Mouse (Mus musculus): ENCODE data around the gene Il6ra. TPM values are rescaled to one million over a fixed set of nuclear protein-coding genes. Genes with fewer than 3 reads are reported as not detected.
A peak's percentile ranks its signal among the peaks of the same experiment; 100 is the strongest.

Gene Il6ra
- 0.84 and 0.97 TPM in 2 replicates for polyA plus RNA-seq (2011; ENCODE audit: insufficient read depth, insufficient read length, low read depth, missing spikeins)

GRCm38 (mm10) chr3:89912543-89913391 is at the start of gene Il6ra:
TSS of gene Il6ra (minus strand) at chr3:89913196.
- Histone ChIP-seq H3K27me3 (ENCODE audit: control insufficient read depth, insufficient read depth, low read length, poor library complexity, severe bottlenecking) (no peaks in the 10 kb centered on the region), H3K9ac (ENCODE audit: low read depth, poor library complexity, severe bottlenecking) (peak within 1 kb of the TSS; percentile 56), H3K36me3 (ENCODE audit: control insufficient read depth, insufficient read depth, low read length, poor library complexity, severe bottlenecking) (no peaks in the 10 kb centered on the region), H3K9me3 (replicated peaks; ENCODE audit: control insufficient read depth, insufficient read depth, low read length, poor library complexity, severe bottlenecking) (no peaks in the 10 kb centered on the region), H3K27ac (ENCODE audit: insufficient read depth, low read length) (no peak within 1 kb of the TSS), H3K4me1 (ENCODE audit: control insufficient read depth, insufficient read depth, low read length) (no peaks in the 10 kb centered on the region), H3K4me3 (ENCODE audit: low read depth, low read length) (peak within 1 kb of the TSS; percentile 59)
- TF ChIP-seq CTCF (IDR thresholded peaks at IDR 0.05; ENCODE audit: low read depth, low read length): peak; percentile 15
- no peak for TF ChIP-seq EP300 (IDR thresholded peaks at IDR 0.05; ENCODE audit: insufficient read depth, low read depth, low read length)

GRCm38 (mm10) chr3:89962059-89962750 is 49.2 kb upstream of the Il6ra start:
- peaks cover 3% of the 10 kb centered on the region for H3K4me1 ChIP-seq (ENCODE audit: control insufficient read depth, insufficient read depth, low read length)
- no peaks in the 10 kb centered on the region for H3K27me3 ChIP-seq (ENCODE audit: control insufficient read depth, insufficient read depth, low read length, poor library complexity, severe bottlenecking)
- H3K36me3 ChIP-seq (ENCODE audit: control insufficient read depth, insufficient read depth, low read length, poor library complexity, severe bottlenecking): no peaks in the 10 kb centered on the region
- H3K4me3 ChIP-seq (ENCODE audit: low read depth, low read length): peak overlapping the region; percentile 99
- no peak overlapping the region for H3K27ac ChIP-seq (ENCODE audit: insufficient read depth, low read length)
- TF ChIP-seq CTCF (IDR thresholded peaks at IDR 0.05; ENCODE audit: low read depth, low read length) (no peak), EP300 (IDR thresholded peaks at IDR 0.05; ENCODE audit: insufficient read depth, low read depth, low read length) (no peak), POLR2A (IDR thresholded peaks at IDR 0.05; ENCODE audit: insufficient read depth, low read length) (no peak)
- peak overlapping the region; percentile 81 for H3K9ac ChIP-seq (ENCODE audit: low read depth, poor library complexity, severe bottlenecking)
- H3K9me3 ChIP-seq (replicated peaks; ENCODE audit: control insufficient read depth, insufficient read depth, low read length, poor library complexity, severe bottlenecking): no peaks in the 10 kb centered on the region

- Histone ChIP-seq H3K9me3 (replicated peaks; ENCODE audit: control insufficient read depth, insufficient read depth, low read length, poor library complexity, severe bottlenecking) (no peaks in the 10 kb centered on the region), H3K36me3 (ENCODE audit: control insufficient read depth, insufficient read depth, low read length, poor library complexity, severe bottlenecking) (no peaks in the 10 kb centered on the region), H3K9ac (ENCODE audit: low read depth, poor library complexity, severe bottlenecking) (no peak overlapping the region), H3K27me3 (ENCODE audit: control insufficient read depth, insufficient read depth, low read length, poor library complexity, severe bottlenecking) (no peaks in the 10 kb centered on the region), H3K4me1 (ENCODE audit: control insufficient read depth, insufficient read depth, low read length) (peaks cover 3% of the 10 kb centered on the region), H3K27ac (ENCODE audit: insufficient read depth, low read length) (no peak overlapping the region), H3K4me3 (ENCODE audit: low read depth, low read length) (no peak overlapping the region)
- TF ChIP-seq EP300 (IDR thresholded peaks at IDR 0.05; ENCODE audit: insufficient read depth, low read depth, low read length) (no peak), POLR2A (IDR thresholded peaks at IDR 0.05; ENCODE audit: insufficient read depth, low read length) (no peak), CTCF (IDR thresholded peaks at IDR 0.05; ENCODE audit: low read depth, low read length) (no peak)
Observed at GRCm38 (mm10) chr3:89961436-89961835, 48.4 kb upstream of the Il6ra start.

- H3K4me3 ChIP-seq (ENCODE audit: low read depth, low read length): peak overlapping the region; percentile 57
- H3K36me3 ChIP-seq (ENCODE audit: control insufficient read depth, insufficient read depth, low read length, poor library complexity, severe bottlenecking): no peaks in the 10 kb centered on the region; the same call in 1 of the 2 replicates
- H3K9me3 ChIP-seq (replicated peaks; ENCODE audit: control insufficient read depth, insufficient read depth, low read length, poor library complexity, severe bottlenecking): no peaks in the 10 kb centered on the region
- TF ChIP-seq EP300 (IDR thresholded peaks at IDR 0.05; ENCODE audit: insufficient read depth, low read depth, low read length) (no peak), CTCF (IDR thresholded peaks at IDR 0.05; ENCODE audit: low read depth, low read length) (no peak), POLR2A (IDR thresholded peaks at IDR 0.05; ENCODE audit: insufficient read depth, low read length) (no peak)
- no peak overlapping the region for H3K27ac ChIP-seq (ENCODE audit: insufficient read depth, low read length)
- no peaks in the 10 kb centered on the region for H3K27me3 ChIP-seq (ENCODE audit: control insufficient read depth, insufficient read depth, low read length, poor library complexity, severe bottlenecking)
- H3K4me1 ChIP-seq (ENCODE audit: control insufficient read depth, insufficient read depth, low read length): peaks cover 3% of the 10 kb centered on the region
- H3K9ac ChIP-seq (ENCODE audit: low read depth, poor library complexity, severe bottlenecking): peak overlapping the region; percentile 53; the same call in 1 of the 2 replicates
Observed at GRCm38 (mm10) chr3:89960469-89960868, 47.5 kb upstream of the Il6ra start.

GRCm38 (mm10) chr3:89959435-89959834 is 46.4 kb upstream of the Il6ra start:
- TF ChIP-seq EP300 (IDR thresholded peaks at IDR 0.05; ENCODE audit: insufficient read depth, low read depth, low read length) (no peak), POLR2A (IDR thresholded peaks at IDR 0.05; ENCODE audit: insufficient read depth, low read length) (no peak)
- Histone ChIP-seq H3K36me3 (ENCODE audit: control insufficient read depth, insufficient read depth, low read length, poor library complexity, severe bottlenecking) (no peaks in the 10 kb centered on the region; the same call in 1 of the 2 replicates), H3K4me1 (ENCODE audit: control insufficient read depth, insufficient read depth, low read length) (peaks cover 3% of the 10 kb centered on the region)

More at GRCm38 (mm10) chr3:89959435-89959834, 46.4 kb upstream of the Il6ra start:
- Histone ChIP-seq H3K27me3 (ENCODE audit: control insufficient read depth, insufficient read depth, low read length, poor library complexity, severe bottlenecking) (no peaks in the 10 kb centered on the region), H3K4me3 (ENCODE audit: low read depth, low read length) (no peak overlapping the region), H3K9me3 (replicated peaks; ENCODE audit: control insufficient read depth, insufficient read depth, low read length, poor library complexity, severe bottlenecking) (no peaks in the 10 kb centered on the region), H3K27ac (ENCODE audit: insufficient read depth, low read length) (no peak overlapping the region), H3K9ac (ENCODE audit: low read depth, poor library complexity, severe bottlenecking) (no peak overlapping the region)
